Mouse (Mus musculus) heart, embryonic 10.5 days (tissue): ENCODE measurements around the gene Fras1. TPM values are rescaled to one million over a fixed set of nuclear protein-coding genes. Genes with fewer than 3 reads are reported as not detected.
A peak's percentile ranks its signal among the peaks of the same experiment; 100 is the strongest.

Experiments used
- DNase-seq: peaks from one replicate; pipeline ENCODE4 v3.0.0-alpha.2; 2017; ENCODE audit warnings: low spot score
- H3K27ac ChIP-seq: fragments of 300-500 bp; sonication (generic); 2 replicates; pipeline ENCODE4 v1.5.1; 2016; ENCODE audit warnings: mild to moderate bottlenecking
- H3K27me3 ChIP-seq: fragments of 300-500 bp; sonication (generic); 2 replicates; pipeline ENCODE4 v1.6.1; 2016; ENCODE audit warnings: mild to moderate bottlenecking; ENCODE audit not compliant: poor library complexity, insufficient read depth, severe bottlenecking
- H3K36me3 ChIP-seq: fragments of 300-500 bp; sonication (generic); 2 replicates; pipeline ENCODE4 v1.6.1; 2016; ENCODE audit warnings: mild to moderate bottlenecking, moderate library complexity
- H3K4me1 ChIP-seq: fragments of 300-500 bp; sonication (generic); 2 replicates; pipeline ENCODE4 v1.6.1; 2016; ENCODE audit warnings: mild to moderate bottlenecking
- H3K4me3 ChIP-seq: fragments of 300-500 bp; sonication (generic); 2 replicates; pipeline ENCODE4 v1.5.1; 2016; ENCODE audit warnings: mild to moderate bottlenecking, moderate library complexity
- H3K9me3 ChIP-seq: fragments of 300-500 bp; sonication (generic); 2 replicates; pipeline ENCODE4 v1.6.1; 2016; ENCODE audit warnings: mild to moderate bottlenecking, moderate library complexity
- WGBS: fragments of 180-500 bp; shearing (Covaris S2); methylation state at CpG from one replicate; pipeline ENCODE4 v1.1.7; 2016; 5-methylcytosine and 5-hydroxymethylcytosine counted together
- polyA plus RNA-seq: library from polyadenylated mRNA; unstranded; fragments of >200 nt; fragmentation: Nextera tagmentation; extraction: Ambion mirVana; gene quantifications from 2 replicates; pipeline ENCODE4 v1.2.1, GENCODE M21; 2016

Gene Fras1
- polyA plus RNA-seq, result 18.7 and 26.9 TPM in 2 replicates

GRCm38 (mm10) chr5:96373567-96373985, at the start of gene Fras1:
Gene Fras1 (plus strand): TSS chr5:96373955.
- Histone ChIP-seq H3K36me3 (no peaks in the 10 kb centered on the region), H3K4me1 (peaks cover 12% of the 10 kb centered on the region), H3K4me3 (peak within 1 kb of the TSS; percentile 87), H3K9me3 (no peaks in the 10 kb centered on the region), H3K27me3 (no peaks in the 10 kb centered on the region), H3K27ac (peak within 1 kb of the TSS; percentile 87)
- DNase-seq, result peak; percentile 83
- WGBS, result 1% methylated on average over 16 of the region's 16 CpGs

GRCm38 (mm10) chr5:96331048-96331737, 42.6 kb upstream of the Fras1 start:
- no peaks in the 10 kb centered on the region for H3K9me3 ChIP-seq
- H3K27me3 ChIP-seq, result no peaks in the 10 kb centered on the region
- H3K4me1 ChIP-seq, result no peaks in the 10 kb centered on the region
- H3K4me3 ChIP-seq, result no peak overlapping the region
- 80% methylated on average over 25 of the region's 25 CpGs for WGBS
- H3K27ac ChIP-seq, result no peak overlapping the region
- no peaks in the 10 kb centered on the region for H3K36me3 ChIP-seq
- no peak for DNase-seq

- no peaks in the 10 kb centered on the region for H3K4me1 ChIP-seq
- 77% methylated on average over 5 of the region's 5 CpGs for WGBS
- H3K9me3 ChIP-seq, result no peaks in the 10 kb centered on the region
- no peak overlapping the region for H3K4me3 ChIP-seq
- H3K27me3 ChIP-seq, result no peaks in the 10 kb centered on the region
- no peak for DNase-seq
- H3K27ac ChIP-seq, result no peak overlapping the region
- no peaks in the 10 kb centered on the region for H3K36me3 ChIP-seq
Observed at GRCm38 (mm10) chr5:96331738-96332070, 42.1 kb upstream of the Fras1 start.

GRCm38 (mm10) chr5:96333963-96334362, 39.8 kb upstream of the Fras1 start:
- 67% methylated on average over 3 of the region's 3 CpGs for WGBS
- no peak for DNase-seq
- Histone ChIP-seq H3K36me3 (no peaks in the 10 kb centered on the region), H3K27me3 (no peaks in the 10 kb centered on the region), H3K4me1 (no peaks in the 10 kb centered on the region), H3K9me3 (no peaks in the 10 kb centered on the region), H3K4me3 (no peak overlapping the region), H3K27ac (no peak overlapping the region)

GRCm38 (mm10) chr5:96340564-96340963, 33.2 kb upstream of the Fras1 start:
- Histone ChIP-seq H3K9me3 (no peaks in the 10 kb centered on the region), H3K27me3 (no peaks in the 10 kb centered on the region), H3K36me3 (no peaks in the 10 kb centered on the region), H3K4me3 (no peak overlapping the region), H3K4me1 (no peaks in the 10 kb centered on the region), H3K27ac (no peak overlapping the region)
- DNase-seq, result no peak
- WGBS, result 89% methylated on average over 6 of the region's 6 CpGs

GRCm38 (mm10) chr5:96344983-96345382, 28.8 kb upstream of the Fras1 start:
- no peaks in the 10 kb centered on the region for H3K9me3 ChIP-seq
- no peak for DNase-seq
- no peak overlapping the region for H3K4me3 ChIP-seq
- no peaks in the 10 kb centered on the region for H3K27me3 ChIP-seq
- 69% methylated on average over 2 of the region's 2 CpGs for WGBS
- no peaks in the 10 kb centered on the region for H3K4me1 ChIP-seq
- H3K36me3 ChIP-seq, result no peaks in the 10 kb centered on the region
- no peak overlapping the region for H3K27ac ChIP-seq

- H3K4me1 ChIP-seq, result no peaks in the 10 kb centered on the region
- no peak for DNase-seq
Observed at GRCm38 (mm10) chr5:96351963-96352362, 21.8 kb upstream of the Fras1 start.

GRCm38 (mm10) chr5:96363950-96364349, 9.8 kb upstream of the Fras1 start:
- Histone ChIP-seq H3K36me3 (no peaks in the 10 kb centered on the region), H3K9me3 (no peaks in the 10 kb centered on the region), H3K27ac (peak overlapping the region; percentile 76), H3K4me1 (peaks cover 21% of the 10 kb centered on the region), H3K4me3 (no peak overlapping the region), H3K27me3 (no peaks in the 10 kb centered on the region)
- DNase-seq, result no peak
- 65% methylated on average over 4 of the region's 4 CpGs for WGBS

More at GRCm38 (mm10) chr5:96351963-96352362, 21.8 kb upstream of the Fras1 start:
- no peak overlapping the region for H3K4me3 ChIP-seq
- no peaks in the 10 kb centered on the region for H3K9me3 ChIP-seq
- no peak overlapping the region for H3K27ac ChIP-seq
- H3K36me3 ChIP-seq, result no peaks in the 10 kb centered on the region
- no peaks in the 10 kb centered on the region for H3K27me3 ChIP-seq

GRCm38 (mm10) chr5:96365590-96365989, 8.2 kb upstream of the Fras1 start:
- WGBS, result 61% methylated on average over 5 of the region's 5 CpGs
- H3K36me3 ChIP-seq, result no peaks in the 10 kb centered on the region

GRCm38 (mm10) chr5:96367260-96367659, 6.5 kb upstream of the Fras1 start:
- Histone ChIP-seq H3K9me3 (no peaks in the 10 kb centered on the region), H3K4me3 (no peak overlapping the region), H3K27ac (no peak overlapping the region), H3K36me3 (no peaks in the 10 kb centered on the region), H3K27me3 (no peaks in the 10 kb centered on the region), H3K4me1 (peaks cover 21% of the 10 kb centered on the region)
- DNase-seq, result no peak

More at GRCm38 (mm10) chr5:96365590-96365989, 8.2 kb upstream of the Fras1 start:
- H3K9me3 ChIP-seq, result no peaks in the 10 kb centered on the region
- H3K4me3 ChIP-seq, result no peak overlapping the region
- H3K27ac ChIP-seq, result peak overlapping the region; percentile 76; the same call in 1 of the 2 replicates
- DNase-seq, result no peak
- no peaks in the 10 kb centered on the region for H3K27me3 ChIP-seq
- H3K4me1 ChIP-seq, result peaks cover 21% of the 10 kb centered on the region

GRCm38 (mm10) chr5:96373106-96373505, 649 bp upstream of the Fras1 start:
- H3K9me3 ChIP-seq, result no peaks in the 10 kb centered on the region
- peaks cover 12% of the 10 kb centered on the region for H3K4me1 ChIP-seq
- peak overlapping the region; percentile 87 for H3K4me3 ChIP-seq
- H3K27me3 ChIP-seq, result no peaks in the 10 kb centered on the region
- peak overlapping the region; percentile 87 for H3K27ac ChIP-seq
- WGBS, result 18% methylated on average over 6 of the region's 6 CpGs
- H3K36me3 ChIP-seq, result no peaks in the 10 kb centered on the region
- no peak for DNase-seq

GRCm38 (mm10) chr5:96373986-96374901, 489 bp downstream of the Fras1 start:
- peak; percentile 84 for DNase-seq
- H3K4me3 ChIP-seq, result peak overlapping the region; percentile 87
- peak overlapping the region; percentile 87 for H3K27ac ChIP-seq
- no peaks in the 10 kb centered on the region for H3K9me3 ChIP-seq
- no peaks in the 10 kb centered on the region for H3K36me3 ChIP-seq
- no peaks in the 10 kb centered on the region for H3K27me3 ChIP-seq
- H3K4me1 ChIP-seq, result peaks cover 12% of the 10 kb centered on the region
- WGBS, result under 1% methylated on average over 75 of the region's 84 CpGs

GRCm38 (mm10) chr5:96375391-96375831, 1.7 kb downstream of the Fras1 start:
- Histone ChIP-seq H3K4me3 (peak overlapping the region; percentile 87), H3K9me3 (no peaks in the 10 kb centered on the region), H3K36me3 (no peaks in the 10 kb centered on the region), H3K27ac (peak overlapping the region; percentile 87), H3K4me1 (peaks cover 12% of the 10 kb centered on the region), H3K27me3 (no peaks in the 10 kb centered on the region)
- DNase-seq, result no peak
- WGBS, result 3% methylated on average over 16 of the region's 17 CpGs
